Mouse (Mus musculus) monocyte, adult 5-6 weeks (primary cell): ENCODE measurements around the gene Reep3. TPM values are rescaled to one million over a fixed set of nuclear protein-coding genes. Genes with fewer than 3 reads are reported as not detected.
A peak's percentile ranks its signal among the peaks of the same experiment; 100 is the strongest.
"Not testable (repeated sequence)": the region's sequence is repeated elsewhere in the genome, so short reads cannot be mapped to it uniquely, and the experiment has no call there.

ENCODE experiments used
- ATAC-seq: fragments of 153-309, 156-312 bp; replicated peaks from 2 replicates; pipeline ENCODE4 v1.8.0; 2017; ENCODE audit warnings: mild to moderate bottlenecking; ENCODE audit not compliant: low TSS enrichment, insufficient number of reproducible peaks, severe bottlenecking, poor library complexity, low FRiP score
- total RNA-seq: library from RNA; stranded (forward); fragments of 200-1000, 200-491, 200-594 nt; gene quantifications from 3 replicates; pipeline ENCODE4 v1.2.3, GENCODE M21; 2017

Gene Reep3
- total RNA-seq, 1 experiment from 2014 or later, result 12.9 TPM

- no peak for ATAC-seq
These were observed 94.3 kb downstream of the Reep3 start for GRCm38 (mm10) chr10:67002207-67003008.

- not testable (repeated sequence) for ATAC-seq
These were observed 95.7 kb downstream of the Reep3 start for GRCm38 (mm10) chr10:67000958-67001615.

- no peak for ATAC-seq
These were observed 96.6 kb downstream of the Reep3 start for GRCm38 (mm10) chr10:67000136-67000535.

GRCm38 (mm10) chr10:66998770-66999169 is 98.0 kb downstream of the Reep3 start:
- peak; percentile 92 for ATAC-seq

- no peak for ATAC-seq
These were observed 101.6 kb downstream of the Reep3 start for GRCm38 (mm10) chr10:66995181-66995580.

GRCm38 (mm10) chr10:66994469-66994868 is 102.3 kb downstream of the Reep3 start:
- ATAC-seq, result no peak

- ATAC-seq, result no peak
These were observed 104.2 kb downstream of the Reep3 start for GRCm38 (mm10) chr10:66992591-66992990.

- ATAC-seq, result no peak
These were observed 106.2 kb downstream of the Reep3 start for GRCm38 (mm10) chr10:66990506-66990905.

GRCm38 (mm10) chr10:66983043-66983442 is 113.7 kb downstream of the Reep3 start:
- ATAC-seq, result 0 out of 2 replicates have a peak, but pooled peaks have one; percentile 47

GRCm38 (mm10) chr10:66978215-66978614 is 118.5 kb downstream of the Reep3 start:
- ATAC-seq, result no peak

- no peak for ATAC-seq
These were observed 119.7 kb downstream of the Reep3 start for GRCm38 (mm10) chr10:66977093-66977492.

- ATAC-seq, result no peak
These were observed 121.3 kb downstream of the Reep3 start for GRCm38 (mm10) chr10:66975451-66975850.

GRCm38 (mm10) chr10:66974417-66974816 is 122.3 kb downstream of the Reep3 start:
- ATAC-seq, result no peak

GRCm38 (mm10) chr10:66973866-66974265 is 122.9 kb downstream of the Reep3 start:
- ATAC-seq, result no peak

- ATAC-seq, result no peak
These were observed 123.5 kb downstream of the Reep3 start for GRCm38 (mm10) chr10:66973274-66973673.

- no peak for ATAC-seq
These were observed 126.2 kb downstream of the Reep3 start for GRCm38 (mm10) chr10:66970336-66971115.

GRCm38 (mm10) chr10:66969581-66969980 is 127.2 kb downstream of the Reep3 start:
- ATAC-seq, result no peak

- no peak for ATAC-seq
These were observed 127.7 kb downstream of the Reep3 start for GRCm38 (mm10) chr10:66969081-66969480.

- ATAC-seq, result no peak
These were observed 128.2 kb downstream of the Reep3 start for GRCm38 (mm10) chr10:66968541-66968940.
